Mouse (Mus musculus) right cerebral cortex, postnatal 4 days (tissue): ENCODE data around the gene Brd1.
"Not testable (repeated sequence)": the region's sequence is repeated elsewhere in the genome, so short reads cannot be mapped to it uniquely, and the experiment has no call there.

Experiments
- DNase-seq: peaks from one replicate; pipeline ENCODE4 v3.0.0-alpha.2; 2022

Gene Brd1

DNA sequence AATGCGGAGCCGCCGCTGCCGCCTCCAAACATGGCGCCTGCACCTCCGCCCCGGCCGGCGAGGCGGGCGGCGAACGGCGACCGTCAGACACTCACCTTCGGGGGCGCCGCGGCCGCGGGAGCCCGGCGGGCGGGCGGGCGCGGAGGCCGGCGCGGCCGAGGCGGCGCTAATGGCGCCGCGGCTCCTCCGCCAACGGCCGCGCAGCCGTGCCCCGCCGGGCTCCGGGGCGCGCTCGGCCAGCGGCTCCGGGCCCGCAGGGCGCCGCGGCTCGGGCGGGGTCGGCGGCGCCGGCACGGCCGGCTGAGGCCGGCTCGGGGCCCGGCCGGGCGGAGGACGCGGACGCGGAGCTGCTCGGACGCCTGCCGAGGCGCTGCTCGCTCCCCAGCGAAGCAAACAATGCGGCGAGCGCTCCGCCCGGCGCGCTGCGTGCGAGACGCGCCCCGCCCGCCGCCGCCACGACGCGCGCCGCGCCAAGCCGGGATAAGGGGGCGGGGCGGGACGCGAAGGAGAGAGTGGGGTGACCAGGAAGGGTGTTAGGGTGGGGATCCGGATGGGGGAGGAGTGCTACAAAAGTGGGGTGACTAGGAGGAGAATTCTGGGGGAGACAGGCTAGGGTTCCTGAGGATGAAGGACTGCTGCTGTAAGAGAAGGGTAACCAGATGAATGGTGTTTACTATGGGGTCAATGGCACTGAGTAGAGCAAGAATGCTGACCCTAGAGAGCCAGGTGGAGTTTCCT is at the start of gene Brd1:
Gene Brd1, minus strand, starts transcription at position 400 of the 738 bp plus-strand sequence.
- peak; percentile 83 for DNase-seq

DNA sequence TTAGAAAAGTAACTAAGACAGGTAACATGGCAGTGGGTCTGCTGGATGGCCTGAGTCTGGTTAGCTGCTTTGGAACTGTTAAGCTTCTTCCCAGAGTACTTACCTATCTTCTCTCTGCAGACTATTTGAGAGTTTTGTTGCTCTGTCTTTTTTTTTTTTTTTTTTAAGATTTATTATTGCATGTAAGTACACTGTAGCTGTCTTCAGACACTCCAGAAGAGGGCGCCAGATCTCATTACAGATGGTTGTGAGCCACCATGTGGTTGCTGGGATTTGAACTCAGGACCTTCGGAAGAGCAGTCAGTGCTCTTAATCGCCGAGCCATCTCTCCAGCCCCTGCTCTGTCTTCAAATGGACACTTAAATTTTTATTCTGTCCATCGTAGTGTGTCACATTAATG is 40.6 kb upstream of the Brd1 start:
- not testable (repeated sequence) for DNase-seq

DNA sequence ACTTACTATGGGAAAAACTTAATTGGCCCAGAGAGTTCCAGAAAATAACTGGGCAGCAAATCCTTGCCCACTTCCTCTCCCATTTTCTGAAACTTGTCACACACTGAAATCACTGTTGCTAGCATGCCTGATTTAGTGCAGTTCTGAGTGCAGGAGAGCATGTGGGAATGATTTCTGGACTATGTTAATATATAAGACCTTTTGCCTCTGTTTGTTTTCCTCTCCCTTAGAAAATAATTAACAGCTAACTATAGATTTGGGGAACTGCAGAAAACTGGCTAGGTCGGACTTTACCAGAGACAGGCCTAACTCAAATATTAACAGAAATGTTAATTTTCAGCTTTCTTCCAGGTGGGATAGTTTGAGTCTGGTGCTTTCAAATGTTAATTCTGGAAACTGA is 34.5 kb upstream of the Brd1 start:
- DNase-seq, result no peak

DNA sequence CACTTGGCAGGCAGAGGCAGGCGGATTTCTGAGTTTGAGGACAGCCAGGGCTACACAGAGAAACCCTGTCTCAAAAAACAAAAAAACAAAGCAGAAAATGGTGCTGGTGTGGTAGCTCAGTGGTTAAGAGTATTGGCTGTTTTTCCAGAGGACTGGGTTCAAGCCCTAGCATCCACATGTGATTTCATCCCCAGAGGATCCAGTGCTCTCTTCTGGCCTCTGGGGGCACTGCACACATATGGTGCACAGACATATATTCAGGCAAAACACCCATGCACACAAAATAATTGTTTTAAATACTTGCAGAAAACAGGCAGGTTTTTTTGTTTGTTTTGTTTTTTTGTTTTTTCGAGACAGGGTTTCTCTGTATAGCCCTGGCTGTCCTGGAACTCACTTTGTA is 32.1 kb upstream of the Brd1 start:
- not testable (repeated sequence) for DNase-seq

DNA sequence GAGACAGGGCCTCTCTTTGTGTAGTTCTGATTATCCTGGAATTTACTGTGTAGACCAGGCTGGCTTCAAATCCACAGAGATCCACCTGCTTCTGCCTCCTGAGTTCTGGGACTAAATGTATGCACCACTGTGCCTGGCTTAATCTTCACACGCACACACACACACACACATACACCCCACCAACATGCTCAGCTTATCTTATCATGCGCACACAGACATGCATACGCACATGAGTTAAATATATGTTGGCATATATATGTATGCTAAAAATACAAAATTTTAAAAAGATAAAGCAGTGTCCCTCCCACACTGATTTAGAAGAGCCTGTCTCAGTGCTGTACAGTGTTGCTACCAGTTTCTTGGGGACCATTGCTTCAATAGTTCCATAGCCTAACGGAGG is 27.5 kb upstream of the Brd1 start:
- no peak for DNase-seq

DNA sequence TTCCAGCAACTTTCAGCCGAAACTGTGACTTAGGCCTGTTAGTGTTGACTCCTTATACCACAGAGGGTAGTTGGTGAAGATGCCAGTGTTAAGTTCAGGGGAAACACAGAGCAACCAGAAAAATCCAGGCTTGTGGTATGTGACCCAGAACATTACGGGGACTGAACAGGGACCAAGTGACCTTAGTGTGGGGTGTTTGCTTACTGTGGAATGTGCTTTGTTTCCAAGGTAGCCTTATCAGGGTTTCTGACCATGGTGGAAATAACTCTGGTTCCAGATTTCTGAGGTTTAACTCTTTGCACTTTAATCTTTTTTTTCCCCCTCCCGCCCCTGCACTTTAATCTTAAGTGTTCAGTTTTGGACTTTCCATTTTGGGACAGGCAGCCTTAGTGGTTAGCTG is 24.0 kb upstream of the Brd1 start:
- no peak for DNase-seq

DNA sequence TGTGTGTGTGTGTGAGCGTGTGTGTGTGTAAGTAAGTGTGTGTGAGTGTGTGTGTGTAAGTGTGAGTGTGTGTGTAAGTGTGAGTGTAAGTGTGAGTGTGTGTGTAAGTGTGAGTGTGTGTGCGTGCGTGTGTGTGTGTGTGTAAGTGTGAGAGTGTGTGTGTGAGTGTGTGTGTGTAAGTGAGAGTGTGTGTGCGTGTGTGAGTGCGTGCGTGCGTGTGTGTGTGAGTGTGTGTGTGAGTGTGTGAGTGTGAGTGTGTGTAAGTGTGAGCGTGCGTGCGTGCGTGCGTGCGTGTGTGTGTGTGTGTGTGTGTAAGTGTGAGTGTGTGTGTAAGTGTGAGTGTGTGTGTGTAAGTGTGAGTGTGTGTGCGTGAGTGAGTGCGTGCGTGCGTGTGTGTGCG is 21.7 kb upstream of the Brd1 start:
- DNase-seq, result no peak

DNA sequence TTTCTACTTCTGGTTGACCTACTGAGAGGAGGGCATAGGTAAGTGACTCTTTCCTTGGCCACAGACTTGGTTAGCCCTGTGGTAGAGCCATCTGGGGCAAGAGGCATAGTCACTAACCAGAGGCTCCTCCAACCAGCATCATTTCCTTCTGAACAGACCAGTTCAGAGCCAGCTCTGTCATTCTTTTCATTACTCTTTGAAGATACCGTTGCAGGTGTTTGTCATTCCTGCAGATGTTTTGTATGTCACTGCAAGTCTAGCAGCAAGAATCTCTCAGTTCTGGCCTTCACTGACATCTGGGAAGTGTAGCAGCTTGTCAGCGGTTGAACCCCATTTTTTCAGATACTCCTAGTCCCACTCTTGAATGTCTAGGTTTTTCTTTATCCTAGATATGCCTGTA is 20.9 kb upstream of the Brd1 start:
- no peak for DNase-seq

DNA sequence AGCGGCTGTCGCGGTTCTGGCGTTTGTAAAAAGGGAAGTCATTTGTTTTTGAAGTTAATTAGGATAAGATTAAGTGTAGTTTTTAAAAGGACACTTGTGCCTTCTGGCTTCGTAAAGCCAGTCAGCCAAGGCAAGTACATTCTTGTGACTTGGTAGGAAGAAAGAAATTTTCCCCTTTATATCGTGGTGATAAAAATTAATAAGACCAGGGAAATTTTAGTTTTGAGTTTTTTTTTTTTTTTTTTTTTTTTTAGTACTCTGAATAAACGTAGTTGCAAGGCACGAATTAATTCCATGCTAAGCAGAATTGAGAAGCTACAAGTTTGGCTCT is 18.3 kb upstream of the Brd1 start:
- DNase-seq, result no peak

DNA sequence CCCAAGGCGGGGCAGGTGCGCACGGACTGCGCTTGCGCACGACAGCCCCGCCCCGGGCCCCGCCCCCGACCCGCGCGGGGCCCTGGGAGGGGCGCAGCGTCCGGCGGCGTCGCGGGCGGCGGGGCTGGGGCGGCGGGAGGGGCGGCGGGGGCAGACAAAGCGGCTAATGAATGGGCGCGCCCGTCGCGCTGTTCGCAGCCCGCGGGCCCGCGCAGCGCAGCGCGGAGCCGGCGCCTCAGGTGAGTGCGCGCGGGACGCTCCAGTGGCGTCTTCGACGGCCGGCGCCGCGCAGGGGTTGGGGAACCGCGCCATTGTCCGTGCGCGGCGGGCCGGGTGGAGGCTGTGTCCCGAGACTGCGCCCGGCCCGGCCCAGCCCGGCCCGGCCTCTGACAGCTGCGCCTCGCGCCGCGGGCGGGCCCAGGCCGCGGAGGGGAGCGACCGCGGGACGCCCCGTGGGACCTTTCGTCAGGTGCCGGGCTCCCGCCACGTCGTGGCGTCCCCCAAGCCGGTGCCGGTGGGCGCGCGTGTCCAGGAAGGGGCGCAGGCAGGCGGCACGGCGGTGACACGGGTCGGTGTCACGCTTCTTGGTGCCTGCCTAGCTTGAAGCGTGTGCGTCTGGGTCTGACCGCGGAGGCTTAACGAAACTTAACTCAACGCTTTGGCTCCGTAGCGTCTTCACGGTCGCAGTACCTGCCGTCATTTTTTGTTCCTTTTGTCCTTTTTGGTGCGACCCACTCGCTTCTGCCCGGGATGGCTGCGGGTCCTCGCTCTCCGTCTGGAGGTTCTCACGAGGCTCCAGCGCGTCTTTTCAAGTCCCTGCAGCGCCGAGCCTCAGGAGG is 17.8 kb upstream of the Brd1 start, which contains the start of gene Zbed4:
Gene Zbed4, plus strand, starts transcription at position 97 of the 839 bp plus-strand sequence.
- DNase-seq, result peak; percentile 44

DNA sequence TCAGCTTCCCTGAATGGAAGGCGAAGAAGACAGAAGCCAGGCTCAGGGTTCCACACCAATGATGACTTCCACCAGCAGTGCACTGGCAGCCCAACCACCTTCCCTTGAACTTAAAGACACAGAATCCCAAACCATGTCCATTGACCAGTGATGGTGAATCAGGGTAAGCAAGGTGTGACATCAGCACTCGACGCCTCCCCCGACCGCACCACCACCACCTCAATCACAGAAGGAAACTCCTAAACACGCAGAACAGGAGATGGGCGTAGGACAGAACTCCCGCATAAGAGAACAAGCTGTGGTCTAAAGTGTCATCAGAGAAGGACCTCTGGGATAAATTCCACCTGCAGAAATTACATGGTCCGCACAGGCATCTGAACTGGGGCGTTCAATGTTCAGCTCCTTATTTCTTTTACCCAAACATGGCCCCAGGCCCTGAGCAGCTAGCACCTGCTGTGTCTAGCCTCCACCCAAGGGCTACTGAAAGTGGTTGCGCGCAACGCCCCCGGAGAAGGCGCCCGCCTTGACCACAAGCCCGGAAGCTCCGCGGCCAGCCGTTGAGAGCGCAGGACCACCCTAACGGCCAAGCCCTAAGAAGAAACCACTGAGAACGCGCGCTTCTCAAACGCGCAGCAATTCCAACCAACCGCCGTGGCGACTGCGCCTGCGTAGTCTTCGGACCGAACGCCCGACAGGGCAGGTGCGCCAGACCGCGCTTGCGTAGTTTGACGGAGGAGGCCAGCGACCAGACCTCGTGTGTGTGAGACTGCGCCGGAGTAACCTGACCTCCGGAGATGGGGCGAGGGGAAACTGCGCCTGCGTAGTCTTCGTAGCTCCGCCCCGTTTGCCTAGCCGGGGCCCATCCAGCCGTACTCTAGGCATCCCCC is 16.9 kb upstream of the Brd1 start:
- DNase-seq, result peak; percentile 97

DNA sequence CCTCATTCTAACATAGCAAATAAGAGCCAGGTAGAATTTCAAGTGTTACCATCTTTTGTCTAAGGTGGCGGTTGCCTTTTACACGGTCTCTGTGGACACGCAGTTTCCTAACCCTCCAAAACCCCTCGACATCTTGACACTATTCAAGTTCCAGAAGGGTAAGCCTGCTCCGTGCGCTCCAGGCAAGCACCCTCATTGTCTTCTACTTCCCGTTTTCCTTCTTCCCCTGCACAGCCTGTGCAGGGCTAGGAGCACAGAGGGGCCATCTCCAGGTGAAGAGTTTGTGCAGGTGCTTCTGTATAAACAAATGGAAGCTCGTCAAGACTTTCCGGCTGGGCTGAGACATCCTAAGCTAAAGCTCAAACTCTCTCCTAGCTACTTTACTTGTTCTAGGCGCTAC is 16.0 kb upstream of the Brd1 start:
- no peak for DNase-seq

DNA sequence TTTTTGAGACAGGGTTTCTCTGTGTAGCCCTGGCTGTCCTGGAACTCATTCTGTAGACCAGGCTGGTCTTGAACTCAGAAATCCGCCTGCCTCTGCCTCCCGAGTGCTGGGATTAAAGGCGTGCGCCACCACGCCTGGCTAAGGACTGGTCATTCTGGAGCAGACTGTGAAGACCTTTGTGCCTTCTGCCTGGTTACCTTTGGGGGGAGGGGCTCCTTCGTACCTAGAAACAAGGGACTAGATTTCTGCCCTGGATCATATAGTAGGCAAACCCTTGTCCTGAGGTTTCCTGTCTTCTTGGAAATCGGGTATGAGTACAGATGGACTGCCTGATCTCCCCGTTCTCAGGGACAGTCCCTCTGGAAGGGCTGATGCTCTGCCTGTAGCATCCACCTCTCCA is 15.6 kb upstream of the Brd1 start:
- DNase-seq, result not testable (repeated sequence)

DNA sequence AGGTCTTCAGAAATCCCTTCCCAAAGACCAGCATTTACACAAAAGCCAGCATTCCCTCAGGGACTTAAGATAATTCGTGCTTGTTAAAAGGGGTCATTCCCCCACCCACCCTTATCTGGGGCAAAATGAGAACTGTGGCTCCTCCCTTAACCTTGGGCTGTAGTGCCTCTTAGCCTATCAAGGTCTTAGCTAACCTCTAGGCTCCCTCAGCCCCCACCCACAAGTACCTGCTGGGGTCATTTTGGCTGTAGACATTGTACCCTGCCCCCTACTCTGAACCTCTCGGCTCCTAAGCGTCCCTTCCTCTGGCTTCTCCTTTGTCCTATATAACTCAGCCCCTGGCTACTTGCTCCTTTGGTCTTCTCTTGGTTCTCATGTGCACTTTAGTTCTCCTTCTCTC is 11.9 kb upstream of the Brd1 start:
- DNase-seq, result no peak

DNA sequence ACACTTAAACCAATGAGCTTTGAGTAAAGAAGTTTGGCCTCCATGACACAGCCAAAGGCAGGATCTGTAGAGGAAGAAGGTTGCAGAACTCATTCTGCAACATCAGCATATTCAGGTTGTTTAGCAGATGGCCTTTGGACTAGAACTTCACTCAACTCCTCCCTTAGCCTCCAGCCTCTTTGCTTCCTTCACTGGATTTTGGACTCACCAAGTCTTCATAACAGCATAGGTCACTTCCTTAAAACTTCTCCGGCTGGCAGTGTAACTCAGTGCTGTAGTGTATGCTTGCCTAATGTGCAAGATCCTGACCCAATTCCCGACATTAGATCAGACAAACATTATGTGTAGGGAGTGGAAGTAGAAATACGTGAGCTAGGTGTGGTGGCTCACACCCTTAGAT is 11.3 kb upstream of the Brd1 start:
- no peak for DNase-seq

DNA sequence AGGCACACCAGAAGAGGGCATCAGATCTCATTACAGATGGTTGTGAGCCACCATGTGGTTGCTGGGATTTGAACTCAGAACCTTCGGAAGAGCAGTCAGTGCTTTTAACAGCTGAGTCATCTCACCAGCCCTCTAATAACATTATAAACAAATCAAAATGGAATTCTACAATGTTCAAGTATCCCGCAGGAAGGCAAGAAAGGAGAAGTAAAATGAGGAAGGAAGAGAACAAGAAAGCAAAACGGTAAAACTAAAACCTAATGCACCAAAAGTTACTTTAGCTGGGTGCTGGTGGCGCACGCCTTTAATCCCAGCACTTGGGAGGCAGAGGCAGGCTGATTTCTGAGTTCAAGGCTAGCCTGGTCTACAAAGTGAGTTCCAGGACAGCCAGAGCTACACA is 9.3 kb upstream of the Brd1 start:
- DNase-seq, result not testable (repeated sequence)

DNA sequence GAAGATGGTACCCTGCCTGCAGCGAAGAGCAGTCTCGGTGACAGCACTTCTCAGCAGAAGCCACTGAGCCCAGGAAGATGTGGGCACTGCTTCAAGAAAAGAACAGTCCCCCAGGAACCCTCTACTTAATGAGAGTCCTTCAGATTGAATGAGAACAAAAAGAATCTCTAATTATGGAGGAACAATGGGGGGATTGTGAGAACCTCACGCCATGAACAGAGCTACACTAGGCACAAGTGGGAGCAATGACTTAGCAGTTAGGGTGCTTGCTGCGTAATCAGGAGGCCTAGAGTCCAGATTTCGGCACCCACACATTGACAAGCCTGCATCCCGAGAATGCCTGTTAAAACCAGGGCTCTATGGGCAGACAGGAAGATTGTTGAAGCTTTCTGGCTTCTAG is 7.3 kb upstream of the Brd1 start:
- DNase-seq, result no peak

DNA sequence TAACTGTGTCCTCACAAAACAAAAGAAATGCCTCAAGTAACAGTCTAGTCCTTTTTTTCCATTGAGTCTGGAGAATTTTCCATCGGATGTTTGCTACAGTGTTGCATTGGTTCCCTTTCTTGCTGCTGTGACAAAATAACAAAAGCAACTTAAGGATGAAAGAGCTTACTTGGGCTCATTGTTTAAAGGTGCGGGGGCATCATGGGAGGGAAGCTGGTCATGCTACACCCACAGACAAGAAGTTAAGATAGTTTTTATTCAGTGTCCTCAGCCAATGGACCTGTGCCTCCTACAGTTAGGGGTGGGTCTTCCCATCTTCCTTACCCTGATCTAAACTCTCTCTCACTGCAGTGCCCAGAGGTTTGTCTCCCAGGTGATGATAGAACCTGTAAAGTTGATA is 4.4 kb upstream of the Brd1 start:
- DNase-seq, result no peak

DNA sequence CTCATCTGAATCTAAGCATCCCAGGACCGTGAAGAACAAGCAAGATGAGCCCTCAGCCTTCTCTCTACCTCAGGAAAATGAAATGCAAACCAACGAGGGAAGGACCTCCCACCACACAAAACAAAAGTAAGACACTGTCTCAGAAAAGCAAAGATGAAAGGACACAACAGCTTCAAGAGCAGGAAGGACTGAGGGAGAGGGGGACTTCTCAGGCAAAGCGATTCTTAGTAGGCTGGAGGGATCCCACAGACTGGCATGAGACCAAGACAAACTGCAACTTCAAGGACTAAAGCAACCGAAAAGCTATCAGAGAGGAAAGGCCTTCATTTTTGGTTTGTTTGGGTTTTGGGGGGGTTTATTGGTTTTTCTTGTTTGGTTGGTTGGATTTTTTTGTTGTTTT is 2.1 kb upstream of the Brd1 start:
- no peak for DNase-seq

DNA sequence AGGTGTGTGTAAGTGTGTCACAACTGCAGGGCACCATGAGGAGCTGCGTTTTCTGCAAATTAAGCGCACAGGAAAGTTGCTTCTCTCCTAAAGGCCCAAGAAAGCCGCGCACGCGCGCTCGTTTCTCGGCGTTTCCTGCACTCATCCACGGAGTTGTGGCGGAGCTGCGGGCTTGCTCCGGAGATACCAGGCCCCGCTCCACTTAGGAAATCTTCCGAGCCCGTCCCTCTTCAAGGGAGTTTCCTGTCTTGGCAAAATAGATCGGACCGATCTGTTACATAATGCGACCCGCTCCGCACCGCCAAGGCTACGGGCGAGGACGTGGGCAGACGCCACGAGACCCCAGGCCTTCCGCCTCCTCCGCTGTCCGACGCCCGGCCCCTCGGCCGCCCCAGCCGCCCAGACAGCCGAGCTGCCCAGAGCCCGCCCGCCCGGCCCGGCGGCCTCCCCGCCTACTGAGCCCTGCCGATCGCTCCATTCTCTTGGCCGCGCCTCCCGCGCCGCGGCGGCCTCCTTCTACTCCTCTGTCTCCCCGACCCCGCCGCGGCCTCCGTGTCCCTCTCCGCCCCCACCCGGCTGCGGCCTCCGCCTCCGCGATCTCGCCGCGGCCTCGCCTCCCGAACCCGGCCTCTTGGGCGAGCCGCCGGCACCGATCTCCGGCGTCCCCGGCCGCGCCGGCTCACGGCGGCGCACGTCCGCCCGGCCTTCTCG is 837 bp downstream of the Brd1 start:
- peak; percentile 68 for DNase-seq

DNA sequence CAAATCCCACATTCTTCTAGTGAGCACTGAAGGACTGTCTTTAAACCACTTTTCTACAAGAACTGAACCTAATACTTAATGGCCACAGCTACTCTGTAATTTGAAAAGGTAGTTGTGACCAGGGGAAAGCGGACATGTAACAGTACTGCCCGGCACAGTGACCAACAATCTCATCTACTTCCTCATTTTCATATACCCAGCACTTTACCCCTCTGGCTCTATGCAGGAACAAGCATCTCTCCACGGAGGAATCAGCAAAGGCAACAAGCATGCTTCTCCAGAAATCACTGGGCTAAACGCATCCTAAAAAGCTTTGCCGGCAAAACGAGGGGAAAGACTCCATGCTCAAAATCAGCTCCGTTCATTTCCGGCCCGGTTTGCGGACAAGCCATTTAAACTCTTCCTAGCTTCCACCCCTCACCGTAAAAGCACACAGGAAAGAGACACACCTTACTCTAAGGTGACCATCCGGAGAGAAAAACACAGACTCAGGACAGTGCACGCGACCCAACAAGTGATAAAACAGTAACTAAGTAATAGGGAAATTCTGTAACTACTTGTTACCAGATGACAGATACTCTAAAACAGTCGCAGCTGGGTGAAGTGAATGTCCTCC is 1.5 kb downstream of the Brd1 start:
- DNase-seq, result no peak

DNA sequence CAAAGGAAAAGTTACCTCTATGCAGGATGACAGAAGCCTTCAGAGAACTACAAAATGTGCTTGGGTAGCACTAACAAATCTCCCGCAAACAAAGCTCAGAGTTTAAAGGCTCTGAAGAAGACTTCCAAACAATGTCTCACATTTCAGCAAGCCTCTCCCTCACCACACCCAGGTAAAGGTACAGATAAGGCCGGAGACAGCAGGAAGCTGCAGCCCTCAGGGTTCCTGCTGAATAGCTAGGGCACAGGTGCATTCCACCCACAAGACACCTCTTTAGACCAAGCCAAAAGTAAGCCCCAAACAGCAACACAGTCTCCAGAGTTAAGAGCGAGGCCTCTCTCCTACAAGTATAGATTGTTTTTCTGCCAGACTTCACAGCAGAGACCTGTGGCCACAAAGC is 3.3 kb downstream of the Brd1 start:
- no peak for DNase-seq
